Mouse (Mus musculus) neural tube, embryonic 11.5 days (tissue): ENCODE data around the gene Gtf3c2. TPM values are rescaled to one million over a fixed set of nuclear protein-coding genes. Genes with fewer than 3 reads are reported as not detected.
"Not testable (repeated sequence)": the region's sequence is repeated elsewhere in the genome, so short reads cannot be mapped to it uniquely, and the experiment has no call there.

Experiments
- ATAC-seq: fragments of 200-750 bp; cut with Nextera tagmentation; 2 replicates; pipeline ENCODE4 v1.8.0; 2017; ENCODE audit warnings: moderate number of reproducible peaks, mild to moderate bottlenecking, moderate TSS enrichment, moderate library complexity; ENCODE audit not compliant: insufficient read depth, low FRiP score, low TSS enrichment
- DNase-seq: peaks from one replicate; pipeline ENCODE4 v3.0.0-alpha.2; 2015; ENCODE audit warnings: low spot score
- H3K27ac ChIP-seq: fragments of 300-500 bp; sonication (generic); 2 replicates; pipeline ENCODE4 v1.5.1; 2014; ENCODE audit warnings: low read depth, mild to moderate bottlenecking, low read length
- H3K27me3 ChIP-seq: fragments of 300-500 bp; sonication (generic); 2 replicates; pipeline ENCODE4 v1.6.1; 2014; ENCODE audit warnings: mild to moderate bottlenecking, low read length, mixed read lengths; ENCODE audit not compliant: control insufficient read depth, insufficient read depth
- H3K36me3 ChIP-seq: fragments of 300-500 bp; sonication (generic); 2 replicates; pipeline ENCODE4 v1.6.1; 2014; ENCODE audit warnings: mild to moderate bottlenecking, low read length, moderate library complexity, mixed read lengths; ENCODE audit not compliant: control insufficient read depth, insufficient read depth
- H3K4me1 ChIP-seq: fragments of 300-500 bp; sonication (generic); 2 replicates; pipeline ENCODE4 v1.6.1; 2014; ENCODE audit warnings: low read length, mixed read lengths; ENCODE audit not compliant: control insufficient read depth, insufficient read depth
- H3K4me2 ChIP-seq: fragments of 300-500 bp; sonication (generic); 2 replicates; pipeline ENCODE4 v1.6.1; 2014; ENCODE audit warnings: low read depth, mild to moderate bottlenecking, moderate library complexity
- H3K4me3 ChIP-seq: fragments of 300-500 bp; sonication (generic); 2 replicates; pipeline ENCODE4 v1.5.1; 2014; ENCODE audit warnings: low read depth, low read length
- H3K9ac ChIP-seq: fragments of 300-500 bp; sonication (generic); 2 replicates; pipeline ENCODE4 v1.6.1; 2014; ENCODE audit warnings: mild to moderate bottlenecking, low read length
- H3K9me3 ChIP-seq: fragments of 300-500 bp; sonication (generic); 2 replicates; pipeline ENCODE4 v1.6.1; 2016; ENCODE audit warnings: low read length; ENCODE audit not compliant: control insufficient read depth
- WGBS: fragments of 180-500 bp; shearing (Covaris S2); extraction: QIAGEN DNeasy Blood & Tissue Kit; methylation state at CpG from one replicate; pipeline ENCODE4 v1.1.7; 2014; 5-methylcytosine and 5-hydroxymethylcytosine counted together
- polyA plus RNA-seq: library from polyadenylated mRNA; unstranded; fragments of >200 nt; fragmentation: Nextera tagmentation; extraction: Ambion mirVana; gene quantifications from 2 replicates; pipeline ENCODE4 v1.2.1, GENCODE M21; 2014

Gene Gtf3c2
- polyA plus RNA-seq, 1 experiment from 2014 or later = 89.0 TPM

- Histone ChIP-seq H3K4me2 (no peak overlapping the region), H3K4me3 (no peak overlapping the region), H3K9me3 (no peaks in the 10 kb centered on the region), H3K9ac (no peak overlapping the region), H3K4me1 (peaks cover 2% of the 10 kb centered on the region; the same call in 1 of the 2 replicates), H3K27me3 (no peaks in the 10 kb centered on the region), H3K36me3 (no peaks in the 10 kb centered on the region), H3K27ac (no peak overlapping the region)
- DNase-seq (no peak), ATAC-seq (no peak)
- WGBS = 56% methylated on average over 7 of the region's 7 CpGs
Measured at GRCm38 (mm10) chr5:31218294-31218693, 38.4 kb upstream of the Gtf3c2 start.

- ATAC-seq, H3K27ac ChIP-seq, H3K4me1 ChIP-seq, H3K9me3 ChIP-seq, H3K36me3 ChIP-seq, H3K27me3 ChIP-seq, H3K4me3 ChIP-seq, DNase-seq, H3K9ac ChIP-seq, H3K4me2 ChIP-seq: not testable (repeated sequence)
- 87% methylated on average over 6 of the region's 6 CpGs for WGBS
Measured at GRCm38 (mm10) chr5:31216554-31216953, 36.6 kb upstream of the Gtf3c2 start.

DNA sequence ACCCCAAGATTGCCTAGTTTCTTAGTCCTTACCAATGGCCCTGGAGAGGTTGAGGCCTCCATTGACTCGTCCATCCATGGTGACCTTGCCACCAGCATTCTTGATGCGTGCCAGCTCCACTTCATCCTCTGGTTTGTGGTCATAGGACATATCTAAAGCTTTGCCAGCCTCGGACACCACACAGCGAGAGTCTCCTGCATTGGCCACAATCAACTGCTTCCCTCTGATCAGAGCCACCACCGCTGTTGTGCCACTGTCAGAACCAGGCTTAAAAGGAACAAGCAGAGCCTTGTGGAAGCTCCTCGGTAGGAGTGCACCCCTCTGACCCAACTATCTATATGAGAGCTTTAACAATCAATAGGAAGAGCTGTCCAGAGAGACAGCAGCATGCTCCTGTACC is 24.5 kb upstream of the Gtf3c2 start:
- peaks cover 14% of the 10 kb centered on the region; the same call in 1 of the 2 replicates for H3K4me1 ChIP-seq
- no peaks in the 10 kb centered on the region for H3K27me3 ChIP-seq
- no peak overlapping the region for H3K4me3 ChIP-seq
- ATAC-seq = no peak
- peaks cover 5% of the 10 kb centered on the region for H3K9me3 ChIP-seq
- WGBS = 95% methylated on average over 6 of the region's 6 CpGs
- peaks cover 24% of the 10 kb centered on the region for H3K36me3 ChIP-seq
- no peak for DNase-seq
- H3K9ac ChIP-seq = no peak overlapping the region
- no peak overlapping the region for H3K27ac ChIP-seq
- H3K4me2 ChIP-seq = no peak overlapping the region

DNA sequence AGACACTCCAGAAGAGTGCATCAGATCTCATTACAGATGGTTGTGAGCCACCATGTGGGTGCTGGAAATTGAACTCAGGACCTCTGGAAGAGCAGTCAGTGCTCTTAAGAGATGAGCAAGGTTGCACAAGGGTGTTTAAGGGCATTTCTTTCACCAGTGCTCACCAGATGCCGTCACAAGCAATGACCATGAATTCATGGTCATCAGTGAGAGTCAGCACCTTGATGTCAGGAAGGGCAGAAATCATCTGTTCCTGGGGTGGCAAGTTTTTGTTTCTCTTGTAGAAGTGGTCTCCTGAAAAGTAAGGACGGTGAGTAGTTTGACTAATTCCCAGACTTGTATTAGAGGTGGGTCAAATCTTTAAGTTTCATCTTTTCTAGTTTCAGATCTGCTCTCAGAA is 23.9 kb upstream of the Gtf3c2 start:
- Histone ChIP-seq H3K9me3 (peaks cover 5% of the 10 kb centered on the region), H3K4me3 (no peak overlapping the region), H3K27me3 (no peaks in the 10 kb centered on the region), H3K36me3 (peaks cover 29% of the 10 kb centered on the region), H3K4me1 (peaks cover 14% of the 10 kb centered on the region; the same call in 1 of the 2 replicates), H3K4me2 (no peak overlapping the region), H3K9ac (no peak overlapping the region), H3K27ac (no peak overlapping the region)
- WGBS = 89% methylated on average over 2 of the region's 2 CpGs
- no peak for ATAC-seq
- DNase-seq = no peak

GRCm38 (mm10) chr5:31202933-31203332 is 23.0 kb upstream of the Gtf3c2 start:
- Histone ChIP-seq H3K9ac (peak overlapping the region; percentile 67; the same call in 1 of the 2 replicates), H3K4me3 (peak overlapping the region; percentile 81), H3K27me3 (no peaks in the 10 kb centered on the region), H3K27ac (peak overlapping the region; percentile 76; the same call in 1 of the 2 replicates), H3K36me3 (peaks cover 33% of the 10 kb centered on the region), H3K4me1 (peaks cover 14% of the 10 kb centered on the region; the same call in 1 of the 2 replicates), H3K9me3 (peaks cover 5% of the 10 kb centered on the region), H3K4me2 (peak overlapping the region; percentile 70)
- ATAC-seq = no peak
- 80% methylated on average over 7 of the region's 7 CpGs for WGBS
- no peak for DNase-seq

GRCm38 (mm10) chr5:31201742-31202590 is 22.0 kb upstream of the Gtf3c2 start, which contains the start of gene Zfp513:
Zfp513 (minus strand) TSS chr5:31202303.
- under 1% methylated on average over 53 of the region's 53 CpGs for WGBS
- peaks cover 36% of the 10 kb centered on the region for H3K36me3 ChIP-seq
- peak; percentile 96 for ATAC-seq

DNA sequence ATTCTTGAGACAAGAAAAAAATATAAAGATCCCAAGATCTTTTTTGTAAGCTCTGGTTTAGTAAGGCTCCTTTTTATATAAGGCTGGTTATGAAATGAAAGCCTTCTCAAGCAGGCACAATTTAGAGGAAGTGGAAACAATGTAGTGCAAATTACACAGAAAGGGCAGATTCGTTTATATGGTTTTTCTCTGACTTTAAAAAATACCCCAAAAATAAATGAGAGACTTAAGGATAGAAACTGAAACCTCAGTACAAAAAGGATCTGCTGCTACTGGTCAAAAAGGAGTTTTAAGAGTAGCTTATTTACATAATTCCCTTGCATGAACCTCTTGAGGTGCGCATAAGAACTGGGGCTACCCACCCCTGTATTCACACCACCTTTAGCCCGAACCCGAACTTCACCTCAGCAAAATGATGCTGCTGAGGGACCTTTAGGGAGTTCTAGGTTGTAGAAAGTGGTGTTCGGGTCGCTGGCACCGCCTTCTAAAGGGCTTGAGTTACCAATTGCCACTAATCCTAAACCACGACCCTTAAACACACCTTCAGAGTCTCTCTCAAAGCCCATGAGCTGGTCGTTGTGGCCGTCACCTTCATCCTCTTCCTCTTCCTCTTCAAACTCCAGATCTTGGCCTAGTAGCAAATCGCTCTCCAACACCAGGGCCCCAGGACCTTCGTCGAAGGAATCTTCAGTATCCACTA is 21.2 kb upstream of the Gtf3c2 start:
- H3K4me2 ChIP-seq = peak overlapping the region; percentile 89
- peak overlapping the region; percentile 57; the same call in 1 of the 2 replicates for H3K27ac ChIP-seq
- H3K4me3 ChIP-seq = peak overlapping the region; percentile 81
- H3K4me1 ChIP-seq = peaks cover 14% of the 10 kb centered on the region; the same call in 1 of the 2 replicates
- H3K27me3 ChIP-seq = no peaks in the 10 kb centered on the region
- WGBS = 24% methylated on average over 13 of the region's 13 CpGs
- peaks cover 5% of the 10 kb centered on the region for H3K9me3 ChIP-seq
- DNase-seq (no peak), ATAC-seq (no peak)
- H3K9ac ChIP-seq = peak overlapping the region; percentile 88
- peaks cover 39% of the 10 kb centered on the region for H3K36me3 ChIP-seq

More at GRCm38 (mm10) chr5:31201742-31202590, 22.0 kb upstream of the Gtf3c2 start, which contains the start of gene Zfp513:
- peak within 1 kb of the TSS; percentile 76 for H3K27ac ChIP-seq
- H3K9ac ChIP-seq = peak within 1 kb of the TSS; percentile 88
- peaks cover 14% of the 10 kb centered on the region; the same call in 1 of the 2 replicates for H3K4me1 ChIP-seq
- H3K4me2 ChIP-seq = peak within 1 kb of the TSS; percentile 89
- H3K4me3 ChIP-seq = peak within 1 kb of the TSS; percentile 81
- H3K9me3 ChIP-seq = peaks cover 5% of the 10 kb centered on the region
- peak; percentile 96 for DNase-seq
- H3K27me3 ChIP-seq = no peaks in the 10 kb centered on the region

DNA sequence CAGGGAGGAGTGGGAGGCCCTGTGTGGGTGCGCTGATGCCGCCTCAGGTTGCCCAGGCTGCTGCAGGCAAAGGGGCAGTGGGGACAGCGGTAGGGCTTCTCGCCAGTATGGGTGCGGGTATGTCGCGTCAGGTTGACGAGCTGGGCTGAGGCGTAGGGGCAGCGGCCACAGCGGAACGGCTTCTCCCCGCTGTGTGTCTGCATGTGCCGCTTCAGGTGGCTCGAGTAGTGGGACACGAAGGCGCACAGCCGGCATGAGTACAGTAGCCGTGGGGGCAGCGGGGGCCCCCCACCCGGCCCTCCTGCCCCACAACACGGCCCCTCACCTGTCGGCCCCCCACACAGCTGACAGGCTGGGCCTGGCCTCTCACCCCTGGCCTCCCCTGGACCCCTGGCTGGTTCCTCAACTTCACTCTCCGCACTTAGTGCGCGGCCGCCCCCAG is 20.4 kb upstream of the Gtf3c2 start:
- H3K27me3 ChIP-seq = no peaks in the 10 kb centered on the region
- H3K9me3 ChIP-seq = peaks cover 5% of the 10 kb centered on the region
- peaks cover 37% of the 10 kb centered on the region for H3K36me3 ChIP-seq
- no peak overlapping the region; the same call in 1 of the 2 replicates for H3K27ac ChIP-seq
- ATAC-seq (no peak), DNase-seq (no peak)
- peak overlapping the region; percentile 12; the same call in 1 of the 2 replicates for H3K4me3 ChIP-seq
- H3K4me1 ChIP-seq = peaks cover 14% of the 10 kb centered on the region; the same call in 1 of the 2 replicates
- peak overlapping the region; percentile 89; the same call in 1 of the 2 replicates for H3K4me2 ChIP-seq
- no peak overlapping the region for H3K9ac ChIP-seq
- WGBS = 90% methylated on average over 27 of the region's 27 CpGs
